Mouse (Mus musculus): ENCODE data around the gene P2rx1.

GRCm38 (mm10) chr11:72963789-72964294, 35.1 kb upstream of the P2rx1 start:
- TF ChIP-seq CTCF (IDR thresholded peaks at IDR 0.05; ENCODE audit: low read depth) (no peak), EP300 (optimal IDR thresholded peaks at IDR 0.05) (no peak)

All from stomach, postnatal 0 days (tissue).